Mouse (Mus musculus): Measurements from ENCODE around the gene Lrrtm1. TPM values are rescaled to one million over a fixed set of nuclear protein-coding genes. Genes with fewer than 3 reads are reported as not detected.

The Lrrtm1 gene
- not detected in 2 replicates for polyA plus RNA-seq (2012)

GRCm38 (mm10) chr6:77242601-77243406 lies at the start of gene Lrrtm1:
Lrrtm1 (plus strand) TSS chr6:77242689.
- TF ChIP-seq GATA1 (IDR thresholded peaks at IDR 0.05; ENCODE audit: low read length) = no peak

- no peak for TF ChIP-seq GATA1 (IDR thresholded peaks at IDR 0.05; ENCODE audit: low read length)
Observed at GRCm38 (mm10) chr6:77196650-77197049, 45.8 kb upstream of the Lrrtm1 start.

GRCm38 (mm10) chr6:77199375-77199774 lies 43.1 kb upstream of the Lrrtm1 start:
- no peak for TF ChIP-seq GATA1 (IDR thresholded peaks at IDR 0.05; ENCODE audit: low read length)

- TF ChIP-seq GATA1 (IDR thresholded peaks at IDR 0.05; ENCODE audit: low read length) = no peak
Observed at GRCm38 (mm10) chr6:77209183-77209582, 33.3 kb upstream of the Lrrtm1 start.

GRCm38 (mm10) chr6:77209929-77210328 lies 32.6 kb upstream of the Lrrtm1 start:
- no peak for TF ChIP-seq GATA1 (IDR thresholded peaks at IDR 0.05; ENCODE audit: low read length)

GRCm38 (mm10) chr6:77213757-77214409 lies 28.6 kb upstream of the Lrrtm1 start:
- no peak for TF ChIP-seq GATA1 (IDR thresholded peaks at IDR 0.05; ENCODE audit: low read length)

GRCm38 (mm10) chr6:77215322-77215721 lies 27.2 kb upstream of the Lrrtm1 start:
- no peak for TF ChIP-seq GATA1 (IDR thresholded peaks at IDR 0.05; ENCODE audit: low read length)

GRCm38 (mm10) chr6:77218875-77219274 lies 23.6 kb upstream of the Lrrtm1 start:
- TF ChIP-seq GATA1 (IDR thresholded peaks at IDR 0.05; ENCODE audit: low read length) = no peak

GRCm38 (mm10) chr6:77220776-77221175 lies 21.7 kb upstream of the Lrrtm1 start:
- no peak for TF ChIP-seq GATA1 (IDR thresholded peaks at IDR 0.05; ENCODE audit: low read length)

GRCm38 (mm10) chr6:77222849-77223638 lies 19.4 kb upstream of the Lrrtm1 start:
- TF ChIP-seq GATA1 (IDR thresholded peaks at IDR 0.05; ENCODE audit: low read length) = no peak

GRCm38 (mm10) chr6:77240426-77240825 lies 2.1 kb upstream of the Lrrtm1 start:
- no peak for TF ChIP-seq GATA1 (IDR thresholded peaks at IDR 0.05; ENCODE audit: low read length)

GRCm38 (mm10) chr6:77243541-77244231 lies 1.2 kb downstream of the Lrrtm1 start:
- TF ChIP-seq GATA1 (IDR thresholded peaks at IDR 0.05; ENCODE audit: low read length) = no peak

- TF ChIP-seq GATA1 (IDR thresholded peaks at IDR 0.05; ENCODE audit: low read length) = no peak
Observed at GRCm38 (mm10) chr6:77253480-77253879, 11.0 kb downstream of the Lrrtm1 start.

GRCm38 (mm10) chr6:77256348-77256747 lies 13.9 kb downstream of the Lrrtm1 start:
- TF ChIP-seq GATA1 (IDR thresholded peaks at IDR 0.05; ENCODE audit: low read length) = no peak

- no peak for TF ChIP-seq GATA1 (IDR thresholded peaks at IDR 0.05; ENCODE audit: low read length)
Observed at GRCm38 (mm10) chr6:77257358-77258105, 15.0 kb downstream of the Lrrtm1 start.

Data from G1E-ER4 (cell line).